Mouse (Mus musculus) spleen, adult 2 months (tissue): ENCODE measurements around the gene Smarce1.

Source experiments
- CTCF ChIP-seq: fragments of 200-500 bp; IDR thresholded peaks from 2 replicates; pipeline ENCODE4 v1.5.1; 2011; ENCODE audit warnings: mild to moderate bottlenecking, inconsistent platforms; ENCODE audit not compliant: insufficient read depth, insufficient read length, insufficient replicate concordance; ENCODE audit errors: extremely low read depth
- POLR2A ChIP-seq: fragments of 200-500 bp; IDR thresholded peaks from 2 replicates; pipeline ENCODE4 v1.6.1; 2011; ENCODE audit warnings: low read depth, low read length, inconsistent platforms

GRCm38 (mm10) chr11:99243200-99243819, 12.5 kb upstream of the Smarce1 start:
- no peak for TF ChIP-seq CTCF
- no peak for TF ChIP-seq POLR2A
